Comparison of ENCODE assay signal across 26 mouse cellular contexts in genomic region chr17:29843419-29844162, GRCm38 (mm10).
DNase-seq lines count a peak whose midpoint lies in the region; ATAC-seq and TF ChIP-seq lines count a peak whose summit lies in the region.
"Had no signal": no experiment of that assay in that cellular context is flagged by ENCODE, and none has a peak within 500 bp of the region (broad histone marks: within the 10 kb centered on the region; RNA-seq: fewer than 3 reads in every experiment).

No protein-coding gene starts in this region.

- no peaks in the 10 kb centered on the region for H3K9me3 ChIP-seq in midbrain, postnatal 0 days (ENCODE audit: low read length)
- H3K9me3 ChIP-seq in midbrain, embryonic 15.5 days = no peaks in the 10 kb centered on the region
- H3K9me3 ChIP-seq in CH12.LX (replicated peaks; ENCODE audit: low read length) = peaks cover 6% of the 10 kb centered on the region
- no peaks in the 10 kb centered on the region for H3K9me3 ChIP-seq in MEL (replicated peaks; ENCODE audit: insufficient read depth, low read length)
- H3K9me3 ChIP-seq in liver, embryonic 12.5 days (replicated peaks) = no peaks in the 10 kb centered on the region
- H3K9me3 ChIP-seq: embryonic facial prominence, embryonic 15.5 days; forebrain, embryonic 10.5 days had no signal

- H3K27ac ChIP-seq in midbrain, postnatal 0 days (ENCODE audit: low read depth, low read length) = no peak overlapping the region
- H3K27ac ChIP-seq in midbrain, embryonic 15.5 days = no peak overlapping the region
- no peak overlapping the region for H3K27ac ChIP-seq in CH12.LX (ENCODE audit: insufficient read depth, low read depth)
- no peak overlapping the region for H3K27ac ChIP-seq in MEL (ENCODE audit: control insufficient read depth, low read depth, low read length)
- H3K27ac ChIP-seq in liver, embryonic 12.5 days = no peak overlapping the region
- H3K27ac ChIP-seq: embryonic facial prominence, embryonic 13.5 days; embryonic facial prominence, embryonic 15.5 days; forebrain, embryonic 10.5 days; forebrain, embryonic 12.5 days had no signal

- H3K79me2 ChIP-seq in CH12.LX (replicated peaks; ENCODE audit: control insufficient read depth, extremely low read depth, insufficient read depth, poor library complexity, severe bottlenecking) (no peaks in the 10 kb centered on the region), MEL (ENCODE audit: control insufficient read depth, insufficient read depth, low read length, poor library complexity) (no peaks in the 10 kb centered on the region)

- no peak for ATAC-seq in midbrain, postnatal 0 days (ENCODE audit: low FRiP score)
- no peak for ATAC-seq in midbrain, embryonic 15.5 days (replicated peaks)
- ATAC-seq in liver, embryonic 12.5 days = no peak
- ATAC-seq: activated CD4-positive, CD25-positive, alpha-beta regulatory T cell, adult 4 months; forebrain, embryonic 14.5 days; forebrain, embryonic 16.5 days; Patski had no signal

- H3K9ac ChIP-seq in midbrain, postnatal 0 days (replicated peaks; ENCODE audit: low read length, poor library complexity, severe bottlenecking) = no peak overlapping the region
- H3K9ac ChIP-seq in midbrain, embryonic 15.5 days = no peak overlapping the region
- no peak overlapping the region for H3K9ac ChIP-seq in CH12.LX (ENCODE audit: insufficient read depth, low read depth)
- no peak overlapping the region for H3K9ac ChIP-seq in MEL (ENCODE audit: control insufficient read depth, low read depth, low read length, poor library complexity, severe bottlenecking)
- H3K9ac ChIP-seq in liver, embryonic 12.5 days = no peak overlapping the region
- H3K9ac ChIP-seq: embryonic facial prominence, embryonic 13.5 days; embryonic facial prominence, embryonic 15.5 days; forebrain, embryonic 12.5 days had no signal

- TF ChIP-seq EP300 in CH12.LX (IDR thresholded peaks at IDR 0.05; ENCODE audit: low read length) (no peak), MEL (IDR thresholded peaks at IDR 0.05; ENCODE audit: low read depth in 1 of 2, low read length in 2 of 2) (no peak)

- H3K27me3 ChIP-seq in midbrain, postnatal 0 days (ENCODE audit: insufficient read depth, low read length) = no peaks in the 10 kb centered on the region
- H3K27me3 ChIP-seq in midbrain, embryonic 15.5 days (replicated peaks) = no peaks in the 10 kb centered on the region
- H3K27me3 ChIP-seq in CH12.LX (replicated peaks) (peaks cover 2% of the 10 kb centered on the region), MEL (ENCODE audit: control insufficient read depth in 1 of 2, insufficient read depth in 2 of 2, low read length in 2 of 2) (no peaks in the 10 kb centered on the region)
- H3K27me3 ChIP-seq in liver, embryonic 12.5 days (replicated peaks) = peaks cover 3% of the 10 kb centered on the region; the same call in 1 of the 2 replicates
- H3K27me3 ChIP-seq: Patski had no signal

- dilution Hi-C loops in CH12.LX (cut with MboI; ENCODE audit: extremely low pct_ligation_motif_present, extremely low pct_unique_long_range_greater_than_20kb, low sequenced_read_pairs) = no loop called here

- TF ChIP-seq CTCF in midbrain, postnatal 0 days (IDR thresholded peaks at IDR 0.05) = no peak
- no peak for TF ChIP-seq CTCF in CH12.LX (conservative IDR thresholded peaks at IDR 0.05 in 1 of 2, IDR thresholded peaks at IDR 0.05 in 1 of 2; ENCODE audit: low read depth in 2 of 2, low read length in 2 of 2)
- TF ChIP-seq CTCF in MEL (IDR thresholded peaks at IDR 0.05 in 2 of 3, conservative IDR thresholded peaks at IDR 0.05 in 1 of 3; ENCODE audit: control insufficient read depth in 1 of 3, insufficient read depth in 1 of 3, low read depth in 2 of 3, low read length in 3 of 3, poor library complexity in 1 of 3, severe bottlenecking in 1 of 3) = no peak

- no peaks in the 10 kb centered on the region for H3K36me3 ChIP-seq in midbrain, postnatal 0 days (ENCODE audit: insufficient read depth, low read length)
- H3K36me3 ChIP-seq in midbrain, embryonic 15.5 days (replicated peaks) = no peaks in the 10 kb centered on the region
- H3K36me3 ChIP-seq in CH12.LX (replicated peaks in 1 of 2; ENCODE audit: control insufficient read depth in 1 of 2, insufficient read depth in 1 of 2, low read length in 1 of 2) (no peaks in the 10 kb centered on the region), MEL (ENCODE audit: control insufficient read depth in 1 of 2, insufficient read depth in 2 of 2, low read length in 2 of 2) (peaks cover 0 to under 1% of the 10 kb centered on the region in 2 experiments; a peak in 1 of 4 replicates)
- no peaks in the 10 kb centered on the region for H3K36me3 ChIP-seq in liver, embryonic 12.5 days
- H3K36me3 ChIP-seq: embryonic facial prominence, embryonic 13.5 days; embryonic facial prominence, embryonic 15.5 days had no signal

- peaks cover 4% of the 10 kb centered on the region; the same call in 1 of the 2 replicates for H3K4me1 ChIP-seq in midbrain, postnatal 0 days (ENCODE audit: insufficient read depth, low read length)
- peaks cover 17% of the 10 kb centered on the region for H3K4me1 ChIP-seq in midbrain, embryonic 15.5 days
- H3K4me1 ChIP-seq in CH12.LX (ENCODE audit: control insufficient read depth in 1 of 2, insufficient read depth in 2 of 2) = peaks cover 6 to 14% of the 10 kb centered on the region in 2 experiments
- H3K4me1 ChIP-seq in MEL (ENCODE audit: control insufficient read depth in 1 of 2, insufficient read depth in 2 of 2, low read length in 2 of 2) = peaks cover 0 to 4% of the 10 kb centered on the region in 2 experiments; a peak in 1 of 4 replicates
- H3K4me1 ChIP-seq in liver, embryonic 12.5 days = peaks cover 17% of the 10 kb centered on the region

- intact Hi-C loops in gastrocnemius, postnatal 36 days (cut with DNase I) = no loop called here

- TF ChIP-seq RAD21 in CH12.LX (IDR thresholded peaks at IDR 0.05; ENCODE audit: low read depth, low read length) (no peak), MEL (IDR thresholded peaks at IDR 0.05; ENCODE audit: low read depth, low read length) (no peak)

- in situ Hi-C loops in CH12.LX (cut with MboI; ENCODE audit: low pct_ligation_motif_present, low pct_unique_long_range_greater_than_20kb, low sequenced_read_pairs) = no loop called here

- peak; percentile 60 to 61 for DNase-seq in cerebellum, postnatal 10 days
- DNase-seq in cerebellum, adult 9-11 months = no peak
- peak; percentile 50 for DNase-seq in midbrain, postnatal 0 days (ENCODE audit: low spot score)
- DNase-seq in CH12.LX (ENCODE audit: extremely low read depth) = no peak
- no peak for DNase-seq in MEL (ENCODE audit: low read depth, low spot score)
- DNase-seq in gastrocnemius, postnatal 36 days = no peak
- DNase-seq: adrenal gland, adult 8-10 months; adrenal gland, postnatal 14 days; adrenal gland, postnatal 36 days; cerebellum, adult 11 months; cerebellum, adult 18-20 months; cerebellum, adult 8-10 months; cerebellum, postnatal 14 days; cerebellum, postnatal 36 days; embryo, embryonic 11 days had no signal

- WGBS in midbrain, postnatal 0 days = 91% methylated on average over 7 of the region's 7 CpGs
- whole genome bisulfite sequencing in midbrain, embryonic 15.5 days = 88% methylated on average over 7 of the region's 7 CpGs
- 81% methylated on average over 7 of the region's 7 CpGs for WGBS in liver, embryonic 12.5 days (ENCODE audit: insufficient replicate concordance)

- no peak overlapping the region for H3K4me3 ChIP-seq in midbrain, postnatal 0 days (ENCODE audit: low read depth, low read length)
- no peak overlapping the region for H3K4me3 ChIP-seq in midbrain, embryonic 15.5 days
- H3K4me3 ChIP-seq in CH12.LX (replicated peaks in 1 of 3; ENCODE audit: low read depth in 2 of 3, low read length in 2 of 3, poor library complexity in 1 of 3) (no peak overlapping the region), MEL (ENCODE audit: control insufficient read depth in 1 of 2, insufficient read depth in 1 of 2, low read depth in 2 of 2, low read length in 2 of 2) (no peak overlapping the region)
- H3K4me3 ChIP-seq in liver, embryonic 12.5 days = no peak overlapping the region
- H3K4me3 ChIP-seq: embryonic facial prominence, embryonic 13.5 days; embryonic facial prominence, embryonic 15.5 days; erythroblast, embryonic 14.5 days; forebrain, embryonic 10.5 days; forebrain, embryonic 12.5 days had no signal

- TF ChIP-seq POLR2A in CH12.LX (IDR thresholded peaks at IDR 0.05; ENCODE audit: low read depth, low read length) (no peak), MEL (IDR thresholded peaks at IDR 0.05; ENCODE audit: control insufficient read depth in 1 of 2, insufficient read depth in 1 of 2, low read depth in 1 of 2, low read length in 2 of 2, poor library complexity in 1 of 2) (no peak)

- no peak overlapping the region for H3K4me2 ChIP-seq in midbrain, postnatal 0 days (ENCODE audit: low read depth, low read length, poor library complexity, severe bottlenecking)
- H3K4me2 ChIP-seq in midbrain, embryonic 15.5 days = no peak overlapping the region
- no peak overlapping the region for H3K4me2 ChIP-seq in CH12.LX (ENCODE audit: insufficient read depth, low read depth, poor library complexity, severe bottlenecking)
- H3K4me2 ChIP-seq in liver, embryonic 12.5 days = no peak overlapping the region
- H3K4me2 ChIP-seq: embryonic facial prominence, embryonic 13.5 days; embryonic facial prominence, embryonic 15.5 days; forebrain, embryonic 12.5 days had no signal

TF ChIP-seq in CH12.LX, 34 proteins besides CTCF, POLR2A, EP300 and RAD21:
- no peak for TF ChIP-seq NELFE (IDR thresholded peaks at IDR 0.05; ENCODE audit: low read depth, low read length)
- TF ChIP-seq HCFC1 (IDR thresholded peaks at IDR 0.05; ENCODE audit: low read depth, low read length) = peak; percentile 48; the same call in 1 of the 2 replicates
- no peak for TF ChIP-seq SIN3A (IDR thresholded peaks at IDR 0.05; ENCODE audit: low read length)
- TF ChIP-seq ETS1 (conservative IDR thresholded peaks at IDR 0.05; ENCODE audit: low read depth, low read length) = no peak

TF ChIP-seq in MEL, 35 proteins besides CTCF, POLR2A, EP300 and RAD21:
- TF ChIP-seq HCFC1 (IDR thresholded peaks at IDR 0.05; ENCODE audit: low read depth, low read length) (peak; percentile 81), POLR2AphosphoS2 (IDR thresholded peaks at IDR 0.05; ENCODE audit: low read length) (no peak), GABPA (IDR thresholded peaks at IDR 0.05; ENCODE audit: low read depth, low read length) (no peak), MAX (IDR thresholded peaks at IDR 0.05; ENCODE audit: low read length) (no peak), CHD1 (IDR thresholded peaks at IDR 0.05; ENCODE audit: low read depth, low read length) (no peak)

Comparison
In these comparisons a context has a peak if more than half of its experiments do, and no peak if none do; other contexts are left out.
1. DNase-seq: peak in cerebellum, postnatal 10 days (2 of 2) and midbrain, postnatal 0 days (single experiment); none in cerebellum, adult 9-11 months (single experiment), CH12.LX (single experiment), MEL (single experiment) and gastrocnemius, postnatal 36 days (0 of 2).